Mouse (Mus musculus) embryonic facial prominence, embryonic 12.5 days (tissue): ENCODE data around the gene Zfp986. TPM values are rescaled to one million over a fixed set of nuclear protein-coding genes. Genes with fewer than 3 reads are reported as not detected.
A peak's percentile ranks its signal among the peaks of the same experiment; 100 is the strongest.
"Not testable (repeated sequence)": the region's sequence is repeated elsewhere in the genome, so short reads cannot be mapped to it uniquely, and the experiment has no call there.

Experiments
- ATAC-seq: fragments of 200-750 bp; cut with Nextera tagmentation; 2 replicates; pipeline ENCODE4 v1.8.0; 2017; ENCODE audit not compliant: insufficient number of reproducible peaks, insufficient read depth, low FRiP score, low TSS enrichment
- H3K27ac ChIP-seq: fragments of 300-500 bp; sonication (generic); 2 replicates; pipeline ENCODE4 v1.5.1; 2016; ENCODE audit warnings: mild to moderate bottlenecking
- H3K27me3 ChIP-seq: fragments of 300-500 bp; sonication (generic); 2 replicates; pipeline ENCODE4 v1.6.1; 2016; ENCODE audit warnings: mild to moderate bottlenecking, moderate library complexity
- H3K36me3 ChIP-seq: fragments of 300-500 bp; sonication (generic); 2 replicates; pipeline ENCODE4 v1.6.1; 2016; ENCODE audit warnings: mild to moderate bottlenecking
- H3K4me1 ChIP-seq: fragments of 300-500 bp; sonication (generic); 2 replicates; pipeline ENCODE4 v1.6.1; 2016
- H3K4me2 ChIP-seq: fragments of 300-500 bp; sonication (generic); replicated peaks from 2 replicates; pipeline ENCODE4 v1.6.1; 2016; ENCODE audit warnings: mild to moderate bottlenecking, moderate library complexity
- H3K4me3 ChIP-seq: fragments of 300-500 bp; sonication (generic); 2 replicates; pipeline ENCODE4 v1.5.1; 2016; ENCODE audit warnings: mild to moderate bottlenecking
- H3K9ac ChIP-seq: fragments of 300-500 bp; sonication (generic); 2 replicates; pipeline ENCODE4 v1.6.1; 2016; ENCODE audit warnings: mild to moderate bottlenecking, moderate library complexity
- H3K9me3 ChIP-seq: fragments of 300-500 bp; sonication (generic); 2 replicates; pipeline ENCODE4 v1.6.1; 2016; ENCODE audit warnings: mild to moderate bottlenecking, moderate library complexity
- WGBS: fragments of 180-500 bp; shearing (Covaris S2); methylation state at CpG from one replicate; pipeline ENCODE4 v1.1.7; 2016; 5-methylcytosine and 5-hydroxymethylcytosine counted together
- polyA plus RNA-seq: library from polyadenylated mRNA; unstranded; fragments of >200 nt; fragmentation: Nextera tagmentation; extraction: Ambion mirVana; gene quantifications from 2 replicates; pipeline ENCODE4 v1.2.1, GENCODE M21; 2016

The Zfp986 gene
- polyA plus RNA-seq: not detected in 2 replicates

DNA sequence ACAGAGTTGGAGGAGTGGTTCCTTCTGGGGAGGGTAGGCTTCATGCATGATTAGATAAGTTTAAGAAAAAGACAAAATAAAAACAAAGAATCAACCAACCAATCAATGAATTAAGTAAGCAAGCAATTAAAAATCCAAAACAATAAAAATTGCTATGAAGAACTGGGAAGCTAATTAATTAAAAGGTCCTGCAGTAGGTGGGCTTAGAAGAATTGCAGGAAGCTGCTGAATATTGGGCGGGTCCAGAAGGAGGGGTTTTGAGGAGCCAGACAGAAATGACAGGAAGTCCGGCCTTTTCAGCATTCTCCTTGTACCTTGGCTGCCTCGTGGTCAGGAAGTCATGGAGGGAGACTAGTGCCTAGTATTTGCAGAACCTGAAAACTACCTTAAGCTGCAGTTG, at the start of gene Zfp986:
TSS of gene Zfp986 (plus strand) at position 301 of the 400 bp plus-strand sequence.
- 76% methylated on average over 3 of the region's 3 CpGs for WGBS
- not testable (repeated sequence) for H3K27me3 ChIP-seq, H3K9ac ChIP-seq, H3K4me3 ChIP-seq, H3K4me1 ChIP-seq, H3K36me3 ChIP-seq, H3K9me3 ChIP-seq, H3K4me2 ChIP-seq, ATAC-seq, H3K27ac ChIP-seq

- not testable (repeated sequence) for H3K4me2 ChIP-seq, H3K4me1 ChIP-seq, H3K27me3 ChIP-seq, H3K4me3 ChIP-seq, H3K36me3 ChIP-seq, H3K9ac ChIP-seq, H3K9me3 ChIP-seq, H3K27ac ChIP-seq
- peak; percentile 50 for ATAC-seq
- no CpG with 5 or more reads among the region's 2 CpGs for WGBS
These were observed 48.6 kb upstream of the Zfp986 start for GRCm38 (mm10) chr4:145819946-145820345.

DNA sequence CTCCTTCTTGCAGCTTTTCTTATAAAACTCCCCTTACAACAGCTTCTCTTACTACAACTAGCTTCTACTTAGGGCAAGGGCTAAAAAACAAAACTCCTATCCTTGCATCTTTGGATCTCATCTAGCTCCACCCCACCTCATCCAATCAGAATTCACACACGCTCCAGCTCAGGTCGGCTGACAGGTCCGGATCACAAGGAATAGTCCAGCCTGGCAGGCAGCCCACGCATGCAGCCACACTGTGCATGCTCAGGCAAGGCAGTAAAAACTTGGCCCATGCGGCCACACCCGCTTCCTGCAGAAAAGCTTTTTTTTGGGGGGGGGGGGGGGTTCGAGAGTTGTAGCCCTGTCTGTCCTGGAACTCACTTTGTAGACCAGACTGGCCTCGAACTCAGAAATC, 43.0 kb upstream of the Zfp986 start:
- not testable (repeated sequence) for H3K4me3 ChIP-seq, H3K4me2 ChIP-seq, H3K9me3 ChIP-seq, H3K27ac ChIP-seq, H3K4me1 ChIP-seq, H3K9ac ChIP-seq, H3K27me3 ChIP-seq, H3K36me3 ChIP-seq
- ATAC-seq: 0 out of 2 replicates have a peak, but pooled peaks have one; percentile 59
- 79% methylated on average over 3 of the region's 8 CpGs for WGBS

DNA sequence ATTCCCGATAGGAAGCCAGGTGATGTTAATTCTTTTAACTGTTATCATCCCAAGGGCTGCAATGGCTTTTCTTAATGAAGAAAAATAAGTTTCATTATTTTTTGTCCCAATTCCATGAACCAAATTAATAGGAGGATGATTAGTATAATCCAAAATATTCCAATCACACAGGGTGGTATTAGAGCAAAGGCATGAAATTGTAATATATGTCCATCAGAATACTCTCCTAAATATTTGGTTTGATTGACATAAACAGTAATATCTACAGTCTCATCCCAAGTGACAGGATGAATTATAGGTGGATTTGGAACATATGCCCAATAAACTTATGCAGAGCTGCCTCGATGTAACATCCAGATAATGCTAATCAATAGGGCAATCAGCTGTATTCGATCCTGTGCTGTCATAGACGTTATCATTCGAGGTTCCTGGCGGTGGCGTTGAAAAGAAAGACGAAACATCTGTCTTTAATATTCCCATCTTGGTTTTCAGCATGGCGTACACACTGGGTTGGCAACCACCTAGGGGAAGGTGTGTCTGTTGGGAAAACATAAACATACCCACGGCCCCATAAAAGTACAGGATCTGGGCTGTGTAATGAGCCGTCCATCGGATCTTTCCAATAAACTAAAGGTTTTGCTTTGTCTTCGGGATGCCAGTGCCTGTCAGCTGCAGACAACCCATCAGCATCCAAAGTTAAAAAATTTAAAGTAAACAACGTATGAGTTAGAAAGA, 37.1 kb upstream of the Zfp986 start:
- 92% methylated on average over 1 of the region's 14 CpGs for WGBS
- ATAC-seq: peak; percentile 74; the same call in 1 of the 2 replicates

DNA sequence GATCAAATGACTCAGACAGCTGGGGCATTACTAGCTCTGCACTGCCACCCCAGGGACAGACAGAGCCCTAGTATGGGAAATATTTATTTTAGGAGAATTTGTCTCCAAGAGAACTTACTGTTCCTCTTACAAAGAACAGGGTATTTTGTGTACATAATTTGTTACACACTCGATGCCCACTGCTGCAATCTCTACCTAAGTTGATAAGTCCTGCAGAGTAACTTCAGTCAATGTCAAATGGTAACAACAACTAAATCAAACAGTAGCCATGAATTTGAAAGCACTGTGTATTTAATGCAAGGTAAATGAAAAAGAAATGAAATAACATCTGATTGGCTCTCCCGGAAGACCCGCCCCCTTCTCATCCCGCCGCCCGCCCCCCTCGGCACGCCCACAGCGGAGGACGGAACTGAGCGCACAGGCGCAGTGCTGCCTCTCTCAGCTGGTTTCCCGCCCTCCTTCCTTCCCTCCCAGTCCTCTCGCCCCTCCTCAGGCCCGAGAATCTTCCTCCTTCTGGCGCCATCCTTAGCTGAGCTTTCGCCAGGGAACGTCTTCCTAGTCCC, 32.2 kb upstream of the Zfp986 start:
- H3K4me1 ChIP-seq, H3K9me3 ChIP-seq, H3K4me3 ChIP-seq, H3K27ac ChIP-seq, H3K4me2 ChIP-seq, H3K9ac ChIP-seq, H3K27me3 ChIP-seq, H3K36me3 ChIP-seq, ATAC-seq: not testable (repeated sequence)
- 78% methylated on average over 9 of the region's 18 CpGs for WGBS

More for the DNA sequence above, 37.1 kb upstream of the Zfp986 start:
- not testable (repeated sequence) for H3K4me3 ChIP-seq, H3K27ac ChIP-seq, H3K9ac ChIP-seq, H3K36me3 ChIP-seq, H3K9me3 ChIP-seq, H3K4me1 ChIP-seq, H3K27me3 ChIP-seq, H3K4me2 ChIP-seq

DNA sequence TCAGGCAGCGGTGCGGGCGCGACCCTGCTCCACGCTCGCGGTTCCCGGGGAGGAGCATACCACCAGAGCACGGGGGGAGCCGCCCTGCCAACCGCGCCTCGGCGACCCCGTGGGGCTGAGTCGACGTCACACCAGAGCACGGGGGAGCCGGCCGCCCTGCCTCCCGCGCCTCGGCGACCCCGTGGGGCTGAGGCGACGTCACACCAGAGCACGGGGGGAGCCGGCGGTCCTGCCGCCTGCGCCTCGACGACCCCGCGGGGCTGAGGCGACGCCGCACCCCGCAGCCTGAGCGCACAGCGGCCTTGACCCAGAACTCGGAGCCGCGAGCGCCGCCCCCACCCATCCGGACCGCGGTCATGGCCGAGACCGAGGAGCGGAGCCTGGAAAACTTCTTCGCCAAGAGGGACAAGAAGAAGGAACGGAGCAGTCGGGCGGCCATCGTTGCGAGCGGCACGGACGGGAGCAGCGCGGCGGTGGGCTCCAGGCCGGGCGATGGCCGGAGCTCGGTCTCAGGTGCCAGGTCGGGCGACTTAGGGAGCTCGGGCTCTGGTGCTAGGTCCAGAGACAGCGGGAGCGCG, 31.6 kb upstream of the Zfp986 start:
- not testable (repeated sequence) for H3K4me1 ChIP-seq, H3K4me2 ChIP-seq, H3K27ac ChIP-seq, H3K4me3 ChIP-seq, H3K9me3 ChIP-seq, H3K36me3 ChIP-seq, H3K9ac ChIP-seq, H3K27me3 ChIP-seq
- peak; percentile 89 for ATAC-seq
- WGBS: 65% methylated on average over 51 of the region's 75 CpGs

- not testable (repeated sequence) for H3K9me3 ChIP-seq, H3K27me3 ChIP-seq, H3K4me3 ChIP-seq, H3K36me3 ChIP-seq, H3K9ac ChIP-seq, H3K4me2 ChIP-seq, H3K4me1 ChIP-seq, H3K27ac ChIP-seq
- ATAC-seq: peak; percentile 65; the same call in 1 of the 2 replicates
These were observed 21.8 kb upstream of the Zfp986 start for GRCm38 (mm10) chr4:145846793-145847192.

- H3K9me3 ChIP-seq, H3K4me1 ChIP-seq, H3K4me3 ChIP-seq, H3K4me2 ChIP-seq, H3K27ac ChIP-seq, H3K27me3 ChIP-seq, H3K36me3 ChIP-seq, H3K9ac ChIP-seq: not testable (repeated sequence)
- ATAC-seq: peak; percentile 54
- WGBS: 70% methylated on average over 4 of the region's 4 CpGs
These were observed 20.3 kb upstream of the Zfp986 start for GRCm38 (mm10) chr4:145848183-145848890.

- not testable (repeated sequence) for H3K27me3 ChIP-seq, H3K4me2 ChIP-seq, H3K4me1 ChIP-seq, H3K9ac ChIP-seq, H3K9me3 ChIP-seq, H3K4me3 ChIP-seq, H3K36me3 ChIP-seq, H3K27ac ChIP-seq
- WGBS: 86% methylated on average over 3 of the region's 3 CpGs
- peak; percentile 19 for ATAC-seq
These were observed 19.7 kb upstream of the Zfp986 start for GRCm38 (mm10) chr4:145848891-145849214.

DNA sequence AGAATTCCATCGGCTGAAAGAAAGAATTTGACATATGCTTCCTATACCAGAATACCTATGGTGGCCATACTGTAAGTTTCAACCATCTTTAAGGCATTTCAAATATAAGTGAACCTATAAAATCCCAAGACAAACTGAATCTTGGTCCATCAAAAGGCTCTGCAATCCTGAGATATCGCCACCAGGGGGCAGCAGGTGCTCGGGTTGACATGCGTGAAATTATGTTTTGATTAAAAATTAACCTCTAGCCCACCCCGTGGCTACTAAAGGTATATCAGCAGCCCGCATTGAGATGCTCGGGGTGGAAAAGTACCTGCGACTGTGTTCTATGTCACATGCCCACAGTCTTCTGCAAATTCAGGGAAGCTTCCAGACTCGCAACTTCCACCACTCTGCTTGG, 17.2 kb upstream of the Zfp986 start:
- not testable (repeated sequence) for H3K36me3 ChIP-seq, H3K27me3 ChIP-seq, H3K4me3 ChIP-seq, H3K4me1 ChIP-seq, ATAC-seq, H3K27ac ChIP-seq, H3K9ac ChIP-seq, H3K9me3 ChIP-seq, H3K4me2 ChIP-seq
- WGBS: 64% methylated on average over 8 of the region's 9 CpGs

DNA sequence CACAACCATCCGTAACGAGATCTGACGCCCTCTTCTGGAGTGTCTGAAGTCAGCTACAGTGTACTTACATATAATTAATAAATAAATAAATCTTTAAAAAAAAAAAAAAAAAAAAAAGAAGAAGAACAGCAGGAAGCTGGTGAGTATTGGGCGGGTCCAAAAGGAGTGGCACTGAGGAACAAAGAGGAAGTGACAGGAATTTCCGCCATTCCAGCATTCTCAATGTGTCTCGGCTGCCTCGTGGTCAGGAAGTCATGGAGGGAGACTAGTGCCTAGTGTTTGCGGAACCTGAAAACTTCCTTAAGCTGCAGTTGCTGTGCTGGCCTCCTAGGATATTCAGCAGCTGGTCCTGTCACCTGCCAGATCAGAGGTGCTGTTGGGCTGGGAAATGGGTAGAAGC, 4.7 kb upstream of the Zfp986 start:
- not testable (repeated sequence) for H3K4me1 ChIP-seq, H3K4me3 ChIP-seq, H3K27ac ChIP-seq, H3K9me3 ChIP-seq, H3K4me2 ChIP-seq, H3K9ac ChIP-seq, ATAC-seq, H3K27me3 ChIP-seq, H3K36me3 ChIP-seq
- WGBS: 79% methylated on average over 5 of the region's 8 CpGs
